In the genomic region with DNA sequence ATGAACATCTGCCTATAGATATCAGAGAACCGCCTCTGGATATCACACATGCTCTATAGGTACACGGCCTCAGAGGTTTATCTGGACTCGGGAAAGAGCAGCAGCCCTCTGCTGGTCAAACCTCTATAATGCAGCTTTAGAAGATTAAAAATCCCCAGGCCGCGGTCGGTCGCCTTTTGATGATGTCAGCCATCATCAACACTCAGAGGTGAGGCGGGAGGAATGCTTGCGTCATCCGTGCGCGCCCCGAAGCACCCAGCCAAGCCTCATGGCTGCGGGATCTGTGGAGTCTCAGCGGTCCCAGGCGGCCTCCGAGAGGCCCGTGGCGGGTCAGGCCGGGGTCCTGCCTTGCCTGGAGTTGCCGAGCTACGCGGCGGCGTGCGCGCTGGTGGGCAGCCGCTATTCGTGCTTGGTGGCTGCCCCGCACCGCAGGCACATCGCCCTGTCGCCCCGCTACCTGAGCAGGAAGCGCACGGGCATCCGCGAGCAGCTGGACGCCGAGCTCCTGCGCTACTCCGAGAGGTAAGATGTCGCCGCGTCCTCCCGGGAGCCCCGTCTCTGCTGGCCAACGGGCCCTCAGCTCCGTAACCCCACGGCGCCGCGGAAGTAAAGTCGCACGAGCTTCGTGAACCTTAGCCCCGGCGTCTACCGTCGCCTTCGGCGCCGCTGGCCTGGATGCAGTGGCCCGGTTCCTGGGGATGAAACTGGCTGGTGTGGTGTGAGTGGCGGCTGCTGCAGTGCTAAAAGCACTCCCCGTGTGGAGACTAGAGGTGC, we compare ENCODE assay signal across 8 mouse cellular contexts. TPM values are rescaled to one million over a fixed set of nuclear protein-coding genes. Genes with fewer than 3 reads are reported as not detected.
DNase-seq lines count a peak whose midpoint lies in the region; ATAC-seq lines count a peak whose summit lies in the region.

A gene (plus strand): TSS at position 249 of the 774 bp plus-strand sequence.

- no peaks in the 10 kb centered on the region for H3K36me3 ChIP-seq in heart, embryonic 14.5 days (ENCODE audit: control insufficient read depth, insufficient read depth, low read length)
- 0 out of 2 replicates have a peak, but pooled peaks cover 3% of the 10 kb centered on the region for H3K36me3 ChIP-seq in liver, embryonic 13.5 days
- no peaks in the 10 kb centered on the region for H3K36me3 ChIP-seq in stomach, embryonic 16.5 days (ENCODE audit: control insufficient read depth, insufficient read depth, low read length)

- H3K4me2 ChIP-seq in heart, embryonic 14.5 days (ENCODE audit: low read length): peak within 1 kb of the TSS; percentile 88
- H3K4me2 ChIP-seq in liver, embryonic 13.5 days: peak within 1 kb of the TSS; percentile 82
- peak within 1 kb of the TSS; percentile 72 for H3K4me2 ChIP-seq in stomach, embryonic 16.5 days (ENCODE audit: low read depth, low read length)

- no peaks in the 10 kb centered on the region for H3K27me3 ChIP-seq in heart, embryonic 14.5 days (ENCODE audit: control insufficient read depth, insufficient read depth, low read length)
- H3K27me3 ChIP-seq in liver, embryonic 13.5 days: no peaks in the 10 kb centered on the region
- no peaks in the 10 kb centered on the region for H3K27me3 ChIP-seq in stomach, embryonic 16.5 days (ENCODE audit: control insufficient read depth, insufficient read depth, low read length)

- H3K4me1 ChIP-seq in heart, embryonic 14.5 days (ENCODE audit: control insufficient read depth in 2 of 2, insufficient read depth in 2 of 2, low read length in 2 of 2): peaks cover 0 to 5% of the 10 kb centered on the region in 2 experiments; a peak in 2 of 4 replicates
- H3K4me1 ChIP-seq in liver, embryonic 13.5 days (replicated peaks): peaks cover 9% of the 10 kb centered on the region
- peaks cover 4% of the 10 kb centered on the region for H3K4me1 ChIP-seq in stomach, embryonic 16.5 days (ENCODE audit: control insufficient read depth, insufficient read depth, low read length)

- H3K9me3 ChIP-seq in heart, embryonic 14.5 days (ENCODE audit: control insufficient read depth, low read length): no peaks in the 10 kb centered on the region
- H3K9me3 ChIP-seq in liver, embryonic 13.5 days (replicated peaks): no peaks in the 10 kb centered on the region
- H3K9me3 ChIP-seq in stomach, embryonic 16.5 days (replicated peaks; ENCODE audit: control insufficient read depth, low read length): no peaks in the 10 kb centered on the region

- H3K27ac ChIP-seq in heart, embryonic 14.5 days (replicated peaks in 1 of 2; ENCODE audit: control insufficient read depth in 1 of 2, insufficient read depth in 1 of 2, low read depth in 2 of 2, low read length in 2 of 2): peak within 1 kb of the TSS; percentile 46 to 80; a peak in 3 of 4 replicates
- peak within 1 kb of the TSS; percentile 73 for H3K27ac ChIP-seq in liver, embryonic 13.5 days
- peak within 1 kb of the TSS; percentile 74 for H3K27ac ChIP-seq in stomach, embryonic 16.5 days (ENCODE audit: low read length)

- ATAC-seq in CD4-positive, CD25-positive, alpha-beta regulatory T cell, adult 4 months: peak; percentile 85
- ATAC-seq in heart, embryonic 14.5 days (ENCODE audit: insufficient number of reproducible peaks, insufficient read depth, low FRiP score, low read depth): peak; percentile 87
- ATAC-seq in liver, embryonic 13.5 days (ENCODE audit: low read depth): peak; percentile 94
- peak; percentile 96 for ATAC-seq in stomach, embryonic 16.5 days (ENCODE audit: insufficient read depth, low FRiP score)

- peak within 1 kb of the TSS; percentile 93 to 98 for H3K4me3 ChIP-seq in heart, embryonic 14.5 days (ENCODE audit: control insufficient read depth in 1 of 2, insufficient read depth in 1 of 2, low read depth in 1 of 2, low read length in 2 of 2)
- H3K4me3 ChIP-seq in liver, embryonic 13.5 days (replicated peaks): peak within 1 kb of the TSS; percentile 99
- peak within 1 kb of the TSS; percentile 95 for H3K4me3 ChIP-seq in stomach, embryonic 16.5 days (replicated peaks; ENCODE audit: low read length)

- peak within 1 kb of the TSS; percentile 92 for H3K9ac ChIP-seq in heart, embryonic 14.5 days (ENCODE audit: low read length)
- peak within 1 kb of the TSS; percentile 88 for H3K9ac ChIP-seq in liver, embryonic 13.5 days
- H3K9ac ChIP-seq in stomach, embryonic 16.5 days (ENCODE audit: low read length): peak within 1 kb of the TSS; percentile 93

- under 1% methylated on average over 65 of the region's 66 CpGs for WGBS in heart, embryonic 14.5 days
- under 1% methylated on average over 66 of the region's 66 CpGs for WGBS in liver, embryonic 13.5 days (ENCODE audit: insufficient replicate concordance)
- WGBS in stomach, embryonic 16.5 days: under 1% methylated on average over 66 of the region's 66 CpGs

- DNase-seq in c-Kit-negative CD71-positive TER-119-positive erythroid progenitor cells, embryonic 14.5 days (ENCODE audit: low read depth, low spot score): peak; percentile 98
- peak; percentile 86 for DNase-seq in fibroblast of lung, adult 2 months (ENCODE audit: low read depth)
- DNase-seq in kidney, postnatal 14 days: peak; percentile 98
- DNase-seq in liver, embryonic 13.5 days: peak; percentile 92
- peak; percentile 99 for DNase-seq in neural tube, embryonic 10.5 days (ENCODE audit: extremely low spot score, low spot score)

RNA-seq across cellular contexts. Expression of the gene that starts here (rescaled TPM):
- 10 to 100 TPM; 20.9 to 40.3 TPM for polyA plus RNA-seq in CD4-positive, CD25-positive, alpha-beta regulatory T cell, adult 4 months (2017; shearing (Covaris generic))
- polyA plus RNA-seq in heart, embryonic 14.5 days (2014; fragmentation: Nextera tagmentation; extraction: Ambion mirVana): 33.2 and 38.4 TPM in 2 replicates
- 39.9 and 43.5 TPM in 2 replicates for polyA plus RNA-seq in liver, embryonic 13.5 days (2015; fragmentation: Nextera tagmentation; extraction: Ambion mirVana)
- 34.5 and 43.0 TPM in 2 replicates for polyA plus RNA-seq in stomach, embryonic 16.5 days (2015; fragmentation: Nextera tagmentation; extraction: Ambion mirVana)

Comparison
In these comparisons a context has a peak if more than half of its experiments do, and no peak if none do; other contexts are left out.
1. Peak in every context shown above with its lines: DNase-seq, ATAC-seq, H3K4me3 ChIP-seq and H3K27ac ChIP-seq.